ENCODE assay signal across 14 mouse cellular contexts in the genomic region with DNA sequence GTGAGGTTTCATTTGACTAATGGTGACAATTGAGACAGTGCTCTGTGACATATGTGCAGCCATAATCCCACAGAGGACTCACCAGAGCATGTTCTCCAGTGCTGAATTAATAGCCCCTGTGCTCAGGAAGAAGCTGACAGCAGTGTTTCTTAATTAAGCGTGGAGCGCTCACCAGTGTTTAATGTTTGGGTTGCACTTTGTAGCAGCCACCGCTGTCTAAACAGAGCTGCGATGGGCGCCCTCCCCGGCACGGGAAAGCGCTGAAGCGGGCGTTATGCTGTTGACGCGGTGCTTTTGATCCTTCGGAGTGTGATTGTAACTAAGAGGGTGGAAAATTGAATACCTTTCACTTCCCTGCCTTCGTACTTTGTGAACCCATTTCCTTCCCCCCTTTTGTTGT.
DNase-seq lines count a peak whose midpoint lies in the region; ATAC-seq lines count a peak whose summit lies in the region.
"Had no signal": no experiment of that assay in that cellular context is flagged by ENCODE, and none has a peak within 500 bp of the region (broad histone marks: within the 10 kb centered on the region; RNA-seq: fewer than 3 reads in every experiment).

No protein-coding gene starts in this region.

- H3K4me2 ChIP-seq in forebrain, embryonic 16.5 days (ENCODE audit: low read length), result no peak overlapping the region
- H3K4me2 ChIP-seq in midbrain, embryonic 14.5 days (ENCODE audit: low read length), result peak overlapping the region; percentile 12; the same call in 1 of the 2 replicates

- H3K4me3 ChIP-seq in forebrain, embryonic 16.5 days (replicated peaks; ENCODE audit: low read length), result no peak overlapping the region
- no peak overlapping the region for H3K4me3 ChIP-seq in midbrain, embryonic 14.5 days (replicated peaks; ENCODE audit: low read depth, low read length)

- DNase-seq in kidney, postnatal 4 days, result peak; percentile 42 to 53
- no peak for DNase-seq in kidney, postnatal 25 days
- peak; percentile 60 for DNase-seq in midbrain, embryonic 14.5 days
- DNase-seq in spleen, postnatal 36 days (ENCODE audit: low spot score in 2 of 2), result no peak
- DNase-seq in thymus, postnatal 25 days, result no peak
- no peak for DNase-seq in thymus, postnatal 0 days (ENCODE audit: low spot score)
- DNase-seq: heart, postnatal 14 days; lung, postnatal 36 days; right cerebral cortex, postnatal 25 days; thymus, postnatal 36 days had no signal

- H3K36me3 ChIP-seq in forebrain, embryonic 16.5 days (ENCODE audit: control insufficient read depth, insufficient read depth), result peaks cover 6% of the 10 kb centered on the region
- peaks cover 35% of the 10 kb centered on the region for H3K36me3 ChIP-seq in midbrain, embryonic 14.5 days (ENCODE audit: control insufficient read depth, insufficient read depth, low read length)

- H3K4me1 ChIP-seq in forebrain, embryonic 16.5 days (replicated peaks; ENCODE audit: control insufficient read depth, insufficient read depth, low read length), result 0 out of 2 replicates have a peak, but pooled peaks cover 2% of the 10 kb centered on the region
- no peaks in the 10 kb centered on the region; the same call in 1 of the 2 replicates for H3K4me1 ChIP-seq in midbrain, embryonic 14.5 days (ENCODE audit: control insufficient read depth, insufficient read depth, low read length)

- WGBS in forebrain, embryonic 16.5 days, result 11% methylated on average over 14 of the region's 14 CpGs
- 25% methylated on average over 14 of the region's 14 CpGs for WGBS in midbrain, embryonic 14.5 days

- no peak overlapping the region for H3K9ac ChIP-seq in forebrain, embryonic 16.5 days (replicated peaks; ENCODE audit: low read depth, low read length)
- no peak overlapping the region for H3K9ac ChIP-seq in midbrain, embryonic 14.5 days (replicated peaks; ENCODE audit: low read length)
- H3K9ac ChIP-seq: liver, embryonic 14.5 days had no signal

- H3K27ac ChIP-seq in forebrain, embryonic 16.5 days (ENCODE audit: low read length), result no peak overlapping the region
- no peak overlapping the region for H3K27ac ChIP-seq in midbrain, embryonic 14.5 days (replicated peaks; ENCODE audit: low read depth, low read length)
- H3K27ac ChIP-seq: liver, embryonic 14.5 days had no signal

- no peaks in the 10 kb centered on the region for H3K9me3 ChIP-seq in forebrain, embryonic 16.5 days (ENCODE audit: control insufficient read depth, low read length)
- H3K9me3 ChIP-seq in midbrain, embryonic 14.5 days (ENCODE audit: control insufficient read depth, low read length), result no peaks in the 10 kb centered on the region

- peak; percentile 71 for ATAC-seq in forebrain, embryonic 16.5 days
- ATAC-seq in midbrain, embryonic 14.5 days (ENCODE audit: low FRiP score, low TSS enrichment), result no peak
- ATAC-seq: Patski had no signal

- H3K27me3 ChIP-seq in forebrain, embryonic 16.5 days (replicated peaks; ENCODE audit: control insufficient read depth, insufficient read depth, low read length), result no peaks in the 10 kb centered on the region
- H3K27me3 ChIP-seq in midbrain, embryonic 14.5 days (ENCODE audit: control insufficient read depth, insufficient read depth, low read length), result no peaks in the 10 kb centered on the region
- H3K27me3 ChIP-seq: CH12.LX, Patski had no signal

Comparison
In these comparisons a context has a peak if more than half of its experiments do, and no peak if none do; other contexts are left out.
1. DNase-seq: peak in kidney, postnatal 4 days (2 of 2) and midbrain, embryonic 14.5 days (single experiment); none in kidney, postnatal 25 days (0 of 2), spleen, postnatal 36 days (0 of 2), thymus, postnatal 25 days (single experiment) and thymus, postnatal 0 days (single experiment).